Mouse (Mus musculus): ENCODE measurements at regions not wholly inside any gene's neighbourhood (a gene's known extent, or its start where the extent isn't known, plus 50 kb on each side); places are given as distances from the start of the nearest gene placed in this dataset.
A peak's percentile ranks its signal among the peaks of the same experiment; 100 is the strongest.

- 78% methylated on average over 1 of the region's 1 CpGs for WGBS
- no peaks in the 10 kb centered on the region for H3K4me1 ChIP-seq (ENCODE audit: control insufficient read depth, insufficient read depth, low read length)
- no peak overlapping the region for H3K9ac ChIP-seq (ENCODE audit: low read length)
- H3K4me2 ChIP-seq (ENCODE audit: low read depth) = no peak overlapping the region
- H3K9me3 ChIP-seq (ENCODE audit: control insufficient read depth, low read length) = no peaks in the 10 kb centered on the region
- H3K27me3 ChIP-seq (ENCODE audit: control insufficient read depth, insufficient read depth, low read length) = no peaks in the 10 kb centered on the region
- H3K4me3 ChIP-seq (ENCODE audit: low read depth, low read length) = no peak overlapping the region
- H3K27ac ChIP-seq (ENCODE audit: low read depth, low read length) = no peak overlapping the region
- ATAC-seq (ENCODE audit: insufficient read depth, low FRiP score, low TSS enrichment) (no peak), DNase-seq (ENCODE audit: low spot score) (no peak)
- H3K36me3 ChIP-seq (ENCODE audit: control insufficient read depth, insufficient read depth, low read length) = no peaks in the 10 kb centered on the region
Measured at GRCm38 (mm10) chr12:36748345-36748744, 360.0 kb upstream of the Meox2 start.

GRCm38 (mm10) chr12:36765315-36766058 is 342.9 kb upstream of the Meox2 start:
- Histone ChIP-seq H3K4me1 (ENCODE audit: control insufficient read depth, insufficient read depth, low read length) (no peaks in the 10 kb centered on the region), H3K9ac (ENCODE audit: low read length) (no peak overlapping the region), H3K36me3 (ENCODE audit: control insufficient read depth, insufficient read depth, low read length) (no peaks in the 10 kb centered on the region), H3K4me2 (ENCODE audit: low read depth) (no peak overlapping the region), H3K9me3 (ENCODE audit: control insufficient read depth, low read length) (no peaks in the 10 kb centered on the region), H3K27ac (ENCODE audit: low read depth, low read length) (no peak overlapping the region), H3K4me3 (ENCODE audit: low read depth, low read length) (no peak overlapping the region), H3K27me3 (ENCODE audit: control insufficient read depth, insufficient read depth, low read length) (no peaks in the 10 kb centered on the region)
- no peak for ATAC-seq (ENCODE audit: insufficient read depth, low FRiP score, low TSS enrichment)
- no peak for DNase-seq (ENCODE audit: low spot score)
- WGBS = 82% methylated on average over 4 of the region's 4 CpGs

- no peaks in the 10 kb centered on the region for H3K4me1 ChIP-seq (ENCODE audit: control insufficient read depth, insufficient read depth, low read length)
- WGBS = 69% methylated on average over 1 of the region's 1 CpGs
- no peak overlapping the region for H3K4me2 ChIP-seq (ENCODE audit: low read depth)
- H3K4me3 ChIP-seq (ENCODE audit: low read depth, low read length) = no peak overlapping the region
- H3K9me3 ChIP-seq (ENCODE audit: control insufficient read depth, low read length) = no peaks in the 10 kb centered on the region
- no peak for ATAC-seq (ENCODE audit: insufficient read depth, low FRiP score, low TSS enrichment)
- no peak for DNase-seq (ENCODE audit: low spot score)
- H3K9ac ChIP-seq (ENCODE audit: low read length) = no peak overlapping the region
- H3K36me3 ChIP-seq (ENCODE audit: control insufficient read depth, insufficient read depth, low read length) = no peaks in the 10 kb centered on the region
- no peaks in the 10 kb centered on the region for H3K27me3 ChIP-seq (ENCODE audit: control insufficient read depth, insufficient read depth, low read length)
- no peak overlapping the region for H3K27ac ChIP-seq (ENCODE audit: low read depth, low read length)
Measured at GRCm38 (mm10) chr12:36766167-36766566, 342.2 kb upstream of the Meox2 start.

- no peaks in the 10 kb centered on the region for H3K4me1 ChIP-seq (ENCODE audit: control insufficient read depth, insufficient read depth, low read length)
- 91% methylated on average over 7 of the region's 7 CpGs for WGBS
- H3K4me2 ChIP-seq (ENCODE audit: low read depth) = no peak overlapping the region
Measured at GRCm38 (mm10) chr12:36780761-36781160, 327.6 kb upstream of the Meox2 start.

GRCm38 (mm10) chr12:36790866-36791265 is 317.5 kb upstream of the Meox2 start:
- DNase-seq (ENCODE audit: low spot score) = no peak
- H3K9ac ChIP-seq (ENCODE audit: low read length) = no peak overlapping the region
- H3K4me3 ChIP-seq (ENCODE audit: low read depth, low read length) = no peak overlapping the region
- no peak overlapping the region for H3K4me2 ChIP-seq (ENCODE audit: low read depth)
- 78% methylated on average over 2 of the region's 2 CpGs for WGBS
- no peak for ATAC-seq (ENCODE audit: insufficient read depth, low FRiP score, low TSS enrichment)
- H3K4me1 ChIP-seq (ENCODE audit: control insufficient read depth, insufficient read depth, low read length) = no peaks in the 10 kb centered on the region
- H3K27me3 ChIP-seq (ENCODE audit: control insufficient read depth, insufficient read depth, low read length) = peaks cover 25% of the 10 kb centered on the region
- H3K27ac ChIP-seq (ENCODE audit: low read depth, low read length) = no peak overlapping the region
- H3K9me3 ChIP-seq (ENCODE audit: control insufficient read depth, low read length) = no peaks in the 10 kb centered on the region
- H3K36me3 ChIP-seq (ENCODE audit: control insufficient read depth, insufficient read depth, low read length) = no peaks in the 10 kb centered on the region

More at GRCm38 (mm10) chr12:36780761-36781160, 327.6 kb upstream of the Meox2 start:
- ATAC-seq (ENCODE audit: insufficient read depth, low FRiP score, low TSS enrichment) (no peak), DNase-seq (ENCODE audit: low spot score) (no peak)
- Histone ChIP-seq H3K27ac (ENCODE audit: low read depth, low read length) (no peak overlapping the region), H3K4me3 (ENCODE audit: low read depth, low read length) (no peak overlapping the region), H3K9ac (ENCODE audit: low read length) (no peak overlapping the region), H3K27me3 (ENCODE audit: control insufficient read depth, insufficient read depth, low read length) (no peaks in the 10 kb centered on the region), H3K36me3 (ENCODE audit: control insufficient read depth, insufficient read depth, low read length) (no peaks in the 10 kb centered on the region), H3K9me3 (ENCODE audit: control insufficient read depth, low read length) (no peaks in the 10 kb centered on the region)

- H3K4me3 ChIP-seq (ENCODE audit: low read depth, low read length) = no peak overlapping the region
- no peak overlapping the region for H3K9ac ChIP-seq (ENCODE audit: low read length)
- peaks cover 23% of the 10 kb centered on the region for H3K27me3 ChIP-seq (ENCODE audit: control insufficient read depth, insufficient read depth, low read length)
- no peak overlapping the region for H3K27ac ChIP-seq (ENCODE audit: low read depth, low read length)
- no peak overlapping the region for H3K4me2 ChIP-seq (ENCODE audit: low read depth)
- H3K9me3 ChIP-seq (ENCODE audit: control insufficient read depth, low read length) = no peaks in the 10 kb centered on the region
- no peaks in the 10 kb centered on the region for H3K4me1 ChIP-seq (ENCODE audit: control insufficient read depth, insufficient read depth, low read length)
- DNase-seq (ENCODE audit: low spot score) = no peak
- ATAC-seq (ENCODE audit: insufficient read depth, low FRiP score, low TSS enrichment) = no peak
- WGBS = 82% methylated on average over 3 of the region's 3 CpGs
- no peaks in the 10 kb centered on the region for H3K36me3 ChIP-seq (ENCODE audit: control insufficient read depth, insufficient read depth, low read length)
Measured at GRCm38 (mm10) chr12:36791430-36791829, 316.9 kb upstream of the Meox2 start.

GRCm38 (mm10) chr12:36792205-36792604 is 316.1 kb upstream of the Meox2 start:
- ATAC-seq (ENCODE audit: insufficient read depth, low FRiP score, low TSS enrichment) (no peak), DNase-seq (ENCODE audit: low spot score) (no peak)
- Histone ChIP-seq H3K4me2 (ENCODE audit: low read depth) (no peak overlapping the region), H3K9ac (ENCODE audit: low read length) (no peak overlapping the region), H3K4me3 (ENCODE audit: low read depth, low read length) (no peak overlapping the region), H3K4me1 (ENCODE audit: control insufficient read depth, insufficient read depth, low read length) (no peaks in the 10 kb centered on the region), H3K27me3 (ENCODE audit: control insufficient read depth, insufficient read depth, low read length) (peaks cover 21% of the 10 kb centered on the region), H3K27ac (ENCODE audit: low read depth, low read length) (no peak overlapping the region), H3K9me3 (ENCODE audit: control insufficient read depth, low read length) (no peaks in the 10 kb centered on the region), H3K36me3 (ENCODE audit: control insufficient read depth, insufficient read depth, low read length) (no peaks in the 10 kb centered on the region)
- 62% methylated on average over 3 of the region's 3 CpGs for WGBS

GRCm38 (mm10) chr12:36793799-36794198 is 314.5 kb upstream of the Meox2 start:
- no peaks in the 10 kb centered on the region for H3K36me3 ChIP-seq (ENCODE audit: control insufficient read depth, insufficient read depth, low read length)
- H3K9me3 ChIP-seq (ENCODE audit: control insufficient read depth, low read length) = no peaks in the 10 kb centered on the region
- DNase-seq (ENCODE audit: low spot score) (peak; percentile 33), ATAC-seq (ENCODE audit: insufficient read depth, low FRiP score, low TSS enrichment) (peak; percentile 82)
- no peak overlapping the region for H3K4me3 ChIP-seq (ENCODE audit: low read depth, low read length)
- no peaks in the 10 kb centered on the region for H3K4me1 ChIP-seq (ENCODE audit: control insufficient read depth, insufficient read depth, low read length)
- 4% methylated on average over 2 of the region's 2 CpGs for WGBS
- H3K27me3 ChIP-seq (ENCODE audit: control insufficient read depth, insufficient read depth, low read length) = peaks cover 19% of the 10 kb centered on the region
- no peak overlapping the region for H3K27ac ChIP-seq (ENCODE audit: low read depth, low read length)
- H3K9ac ChIP-seq (ENCODE audit: low read length) = no peak overlapping the region
- no peak overlapping the region for H3K4me2 ChIP-seq (ENCODE audit: low read depth)

GRCm38 (mm10) chr12:36796201-36796600 is 312.1 kb upstream of the Meox2 start:
- Histone ChIP-seq H3K4me2 (ENCODE audit: low read depth) (no peak overlapping the region), H3K4me1 (ENCODE audit: control insufficient read depth, insufficient read depth, low read length) (no peaks in the 10 kb centered on the region), H3K9me3 (ENCODE audit: control insufficient read depth, low read length) (no peaks in the 10 kb centered on the region), H3K9ac (ENCODE audit: low read length) (no peak overlapping the region), H3K4me3 (ENCODE audit: low read depth, low read length) (no peak overlapping the region), H3K27me3 (ENCODE audit: control insufficient read depth, insufficient read depth, low read length) (peaks cover 13% of the 10 kb centered on the region), H3K27ac (ENCODE audit: low read depth, low read length) (no peak overlapping the region), H3K36me3 (ENCODE audit: control insufficient read depth, insufficient read depth, low read length) (no peaks in the 10 kb centered on the region)
- ATAC-seq (ENCODE audit: insufficient read depth, low FRiP score, low TSS enrichment) (no peak), DNase-seq (ENCODE audit: low spot score) (no peak)
- 63% methylated on average over 4 of the region's 4 CpGs for whole genome bisulfite sequencing

Data from neural tube, embryonic 11.5 days (tissue).